Mouse (Mus musculus) spleen, adult 2 months (tissue): ENCODE measurements around the gene Adgrg1. TPM values are rescaled to one million over a fixed set of nuclear protein-coding genes. Genes with fewer than 3 reads are reported as not detected.

Experiments used
- DNase-seq, 2 experiments: peaks; one replicate each; pipeline versions ENCODE4 v3.0.0 to v3.0.0-alpha.2; 2012 to 2021; ENCODE audit warnings: low spot score in 2 of 2, low read depth in 1 of 2
- H3K27ac ChIP-seq: fragments of 200-500 bp; 2 replicates; pipeline ENCODE4 v1.5.1; 2012; ENCODE audit warnings: low read length, inconsistent platforms; ENCODE audit not compliant: insufficient read depth
- H3K27me3 ChIP-seq: fragments of 200-500 bp; 2 replicates; pipeline ENCODE4 v1.6.1; 2012; ENCODE audit warnings: mild to moderate bottlenecking, moderate library complexity, low read length, inconsistent platforms; ENCODE audit not compliant: control insufficient read depth, insufficient read depth
- H3K36me3 ChIP-seq: fragments of 200-500 bp; 2 replicates; pipeline ENCODE4 v1.6.1; 2012; ENCODE audit warnings: mild to moderate bottlenecking, low read length, inconsistent platforms; ENCODE audit not compliant: control insufficient read depth, insufficient read depth
- H3K4me1 ChIP-seq: fragments of 200-500 bp; 2 replicates; pipeline ENCODE4 v1.6.1; 2011; ENCODE audit warnings: inconsistent platforms; ENCODE audit not compliant: control insufficient read depth, insufficient read depth, insufficient read length
- H3K4me3 ChIP-seq: fragments of 200-500 bp; 2 replicates; pipeline ENCODE4 v1.5.1; 2011; ENCODE audit warnings: mild to moderate bottlenecking, inconsistent platforms; ENCODE audit not compliant: insufficient read depth, insufficient read length; ENCODE audit errors: extremely low read depth
- CTCF ChIP-seq: fragments of 200-500 bp; IDR thresholded peaks from 2 replicates; pipeline ENCODE4 v1.5.1; 2011; ENCODE audit warnings: mild to moderate bottlenecking, inconsistent platforms; ENCODE audit not compliant: insufficient read depth, insufficient read length, insufficient replicate concordance; ENCODE audit errors: extremely low read depth
- POLR2A ChIP-seq: fragments of 200-500 bp; IDR thresholded peaks from 2 replicates; pipeline ENCODE4 v1.6.1; 2011; ENCODE audit warnings: low read depth, low read length, inconsistent platforms
- WGBS: fragments of 180-500 bp; shearing (Covaris S2); methylation state at CpG from one replicate; pipeline ENCODE4 v1.1.7; 2018; 5-methylcytosine and 5-hydroxymethylcytosine counted together
- polyA plus RNA-seq: library from polyadenylated mRNA; depleted of rRNA; stranded (reverse); fragments of >200 nt; gene quantifications from 2 replicates; pipeline ENCODE4 v1.2.3, GENCODE M21; 2012; rRNA removed

The Adgrg1 gene
- 32.0 and 37.1 TPM in 2 replicates for polyA plus RNA-seq

DNA sequence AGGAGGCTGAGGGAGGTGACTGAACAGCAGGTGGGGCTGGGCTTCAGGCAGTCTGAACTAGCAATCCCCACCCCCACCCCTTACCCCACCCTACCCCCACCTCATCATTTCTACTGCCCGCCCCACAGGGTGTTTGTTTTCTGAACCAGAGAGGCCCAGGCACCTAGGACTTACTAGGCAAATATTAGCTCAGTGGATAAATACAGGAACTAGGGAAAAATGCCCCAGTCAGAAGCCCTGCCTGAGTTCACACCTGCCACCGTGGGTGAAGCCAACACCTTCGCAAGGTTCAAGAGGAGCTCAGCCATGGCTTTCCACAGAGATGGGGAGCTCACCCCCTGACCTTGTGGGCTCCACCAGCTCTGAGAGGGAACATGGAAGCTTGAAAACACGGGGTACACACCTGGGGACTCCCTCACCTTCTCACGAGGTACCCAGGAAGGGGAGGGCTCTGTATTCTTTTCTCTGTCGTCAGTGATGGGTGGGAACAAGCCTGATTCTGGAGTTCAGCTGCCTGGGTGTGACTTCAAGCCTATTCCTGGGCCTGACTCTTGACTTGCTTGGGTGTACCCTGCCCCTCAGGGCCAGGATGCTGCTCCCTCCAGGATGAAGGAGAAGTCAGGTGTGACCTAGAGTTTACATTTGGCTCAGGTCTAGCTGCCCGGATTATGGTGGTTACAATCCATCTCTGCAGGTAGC is at the start of gene Adgrg1:
Gene Adgrg1, plus strand, starts transcription at position 285 of the 699 bp plus-strand sequence.
- H3K4me1 ChIP-seq = peaks cover 13% of the 10 kb centered on the region; the same call in 1 of the 2 replicates
- WGBS = 59% methylated on average over 7 of the region's 7 CpGs
- no peaks in the 10 kb centered on the region for H3K36me3 ChIP-seq
- no peak for DNase-seq
- no peak within 1 kb of the TSS for H3K27ac ChIP-seq
- no peak within 1 kb of the TSS for H3K4me3 ChIP-seq
- no peak for TF ChIP-seq POLR2A
- TF ChIP-seq CTCF = no peak
- peaks cover 1% of the 10 kb centered on the region; the same call in 1 of the 2 replicates for H3K27me3 ChIP-seq

DNA sequence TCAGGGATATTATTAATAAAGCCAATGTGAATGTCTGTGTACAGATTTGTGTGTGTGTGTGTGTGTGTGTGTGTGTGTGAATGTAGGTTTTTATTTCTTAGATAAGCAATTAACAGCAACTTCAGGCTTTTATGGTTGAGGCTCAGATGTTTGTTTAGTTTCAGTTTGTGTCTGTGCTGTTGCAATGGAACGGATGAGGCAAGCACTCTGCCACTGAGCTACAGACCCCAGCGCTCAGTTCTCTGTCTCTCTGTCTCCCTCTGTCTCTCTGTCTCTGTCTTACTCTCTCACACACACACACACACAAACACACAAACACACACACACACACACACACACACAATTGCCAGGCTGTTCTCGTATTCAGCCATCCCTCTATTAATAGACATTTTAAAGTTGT is 46.3 kb upstream of the Adgrg1 start:
- DNase-seq = no peak
- Histone ChIP-seq H3K4me1 (no peaks in the 10 kb centered on the region), H3K4me3 (no peak overlapping the region), H3K27ac (no peak overlapping the region), H3K27me3 (no peaks in the 10 kb centered on the region), H3K36me3 (no peaks in the 10 kb centered on the region)
- 78% methylated on average over 3 of the region's 3 CpGs for WGBS
- TF ChIP-seq POLR2A (no peak), CTCF (no peak)

DNA sequence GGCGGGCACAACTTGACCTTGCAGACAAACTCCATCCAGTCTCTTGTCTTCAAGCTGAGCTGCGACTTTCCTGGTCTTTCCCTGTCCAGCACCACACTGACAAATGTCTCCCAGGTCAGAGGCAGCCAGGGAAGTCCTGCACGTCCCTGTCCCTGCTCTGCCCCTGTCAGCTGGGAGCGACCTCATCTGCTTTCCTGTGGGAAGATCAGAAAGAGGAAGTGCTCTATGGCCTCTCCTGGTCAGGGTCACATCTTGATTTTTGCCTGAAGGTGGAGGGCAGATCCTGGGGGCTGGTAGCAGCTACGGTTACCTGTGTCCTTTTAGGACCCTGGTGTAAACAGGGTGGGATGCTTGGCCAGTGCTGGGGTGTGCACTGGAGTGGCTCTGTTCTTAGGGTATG is 40.6 kb upstream of the Adgrg1 start:
- DNase-seq = no peak
- TF ChIP-seq CTCF (no peak), POLR2A (no peak)
- Histone ChIP-seq H3K4me3 (no peak overlapping the region), H3K36me3 (no peaks in the 10 kb centered on the region), H3K27me3 (no peaks in the 10 kb centered on the region), H3K4me1 (no peaks in the 10 kb centered on the region), H3K27ac (no peak overlapping the region)
- 48% methylated on average over 5 of the region's 5 CpGs for WGBS

DNA sequence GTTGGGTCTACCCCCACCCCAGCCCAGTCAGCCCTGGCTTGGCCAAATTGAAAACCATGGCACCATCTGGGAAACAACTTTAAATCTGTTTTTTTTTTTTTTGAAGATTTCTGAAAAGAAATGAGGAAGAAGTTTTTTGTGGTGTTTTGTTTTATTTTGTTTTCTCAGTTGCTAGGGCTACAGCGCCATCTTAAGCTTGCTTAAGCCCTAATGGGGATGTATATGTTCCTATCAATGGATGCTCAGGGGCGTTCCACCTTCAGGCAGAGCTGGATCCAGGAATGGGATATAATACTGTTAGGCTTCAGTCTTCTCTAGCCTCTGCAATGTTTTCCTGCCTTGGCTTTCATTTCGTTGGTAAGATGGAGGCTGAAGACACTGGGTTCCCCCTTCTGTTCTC is 39.4 kb upstream of the Adgrg1 start:
- Histone ChIP-seq H3K4me1 (no peaks in the 10 kb centered on the region), H3K36me3 (no peaks in the 10 kb centered on the region), H3K27ac (no peak overlapping the region), H3K27me3 (no peaks in the 10 kb centered on the region), H3K4me3 (no peak overlapping the region)
- 70% methylated on average over 3 of the region's 3 CpGs for WGBS
- DNase-seq = no peak
- no peak for TF ChIP-seq CTCF
- TF ChIP-seq POLR2A = no peak

- TF ChIP-seq POLR2A (no peak), CTCF (peak; percentile 87)
- DNase-seq = peak in 1 of 2 experiments; percentile 63
- Histone ChIP-seq H3K36me3 (no peaks in the 10 kb centered on the region), H3K4me3 (no peak overlapping the region), H3K4me1 (no peaks in the 10 kb centered on the region), H3K27ac (no peak overlapping the region), H3K27me3 (no peaks in the 10 kb centered on the region)
- WGBS = 17% methylated on average over 6 of the region's 6 CpGs
Measured at GRCm38 (mm10) chr8:94942566-94942965, 32.0 kb upstream of the Adgrg1 start.

GRCm38 (mm10) chr8:94945185-94945584 is 29.4 kb upstream of the Adgrg1 start:
- no peak for TF ChIP-seq POLR2A
- no peak for TF ChIP-seq CTCF
- Histone ChIP-seq H3K4me1 (no peaks in the 10 kb centered on the region), H3K4me3 (no peak overlapping the region), H3K27me3 (no peaks in the 10 kb centered on the region), H3K27ac (no peak overlapping the region), H3K36me3 (no peaks in the 10 kb centered on the region)
- WGBS = 82% methylated on average over 6 of the region's 6 CpGs
- no peak for DNase-seq

GRCm38 (mm10) chr8:94948421-94948820 is 26.1 kb upstream of the Adgrg1 start:
- Histone ChIP-seq H3K27me3 (no peaks in the 10 kb centered on the region), H3K36me3 (no peaks in the 10 kb centered on the region), H3K4me1 (0 out of 2 replicates have a peak, but pooled peaks cover under 1% of the 10 kb centered on the region), H3K27ac (no peak overlapping the region), H3K4me3 (no peak overlapping the region)
- TF ChIP-seq POLR2A = no peak
- TF ChIP-seq CTCF = no peak
- 82% methylated on average over 4 of the region's 4 CpGs for WGBS
- DNase-seq = no peak
